Mouse (Mus musculus): ENCODE measurements around the gene Kdm4d.

DNA sequence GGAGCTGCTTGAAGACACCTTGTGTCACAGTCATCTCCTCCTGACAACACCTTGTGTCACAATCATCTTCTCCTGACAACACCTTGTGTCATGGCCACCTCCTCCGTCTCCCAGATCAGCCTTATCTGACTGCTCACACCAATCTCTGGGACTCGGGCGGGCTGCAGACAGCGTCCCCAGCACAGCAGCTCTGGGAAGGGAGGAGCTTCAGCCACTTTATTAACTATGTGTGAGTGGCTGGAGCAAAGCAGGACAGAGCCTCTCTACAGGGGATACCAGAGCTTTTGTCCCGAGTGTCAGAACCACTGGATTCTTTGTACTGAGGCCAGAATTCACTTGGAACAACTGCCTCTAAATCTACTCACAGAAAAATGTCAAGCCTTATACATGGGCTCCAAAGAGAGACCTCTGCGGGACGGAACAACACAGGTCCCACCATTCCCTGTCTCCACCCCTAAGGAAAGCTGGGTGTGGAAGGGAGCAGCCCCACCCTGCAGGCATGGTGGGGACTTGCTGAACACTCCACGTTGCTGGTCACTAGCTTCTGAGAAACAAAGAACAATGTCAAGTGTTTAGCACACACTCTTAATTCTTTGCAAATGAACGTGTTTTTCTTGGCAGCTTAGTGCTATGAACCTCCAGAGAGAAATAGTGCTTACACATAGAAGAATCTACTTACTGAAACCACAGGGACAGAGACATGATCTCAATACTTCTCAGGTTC lies 43.9 kb upstream of the Kdm4d start:
- TF ChIP-seq GATA1 (IDR thresholded peaks at IDR 0.05; ENCODE audit: borderline replicate concordance, low read length) (no peak), FLI1 (IDR thresholded peaks at IDR 0.05; ENCODE audit: low read length) (no peak)
